Mouse (Mus musculus) thymus, adult 2 months (tissue): ENCODE measurements around the gene 4921507P07Rik.

Source experiments
- CTCF ChIP-seq: fragments of 200-500 bp; IDR thresholded peaks from 2 replicates; pipeline ENCODE4 v1.5.1; 2012; ENCODE audit warnings: mild to moderate bottlenecking, control low read depth, low read length, moderate library complexity, borderline replicate concordance; ENCODE audit not compliant: control insufficient read depth, poor library complexity, insufficient read depth; ENCODE audit errors: extremely low read depth
- POLR2A ChIP-seq: fragments of 200-500 bp; IDR thresholded peaks from 2 replicates; pipeline ENCODE4 v1.6.1; 2012; ENCODE audit warnings: mild to moderate bottlenecking, low read length, control low read depth, moderate library complexity; ENCODE audit not compliant: control insufficient read depth, poor library complexity, insufficient read depth; ENCODE audit errors: extremely low read depth

DNA sequence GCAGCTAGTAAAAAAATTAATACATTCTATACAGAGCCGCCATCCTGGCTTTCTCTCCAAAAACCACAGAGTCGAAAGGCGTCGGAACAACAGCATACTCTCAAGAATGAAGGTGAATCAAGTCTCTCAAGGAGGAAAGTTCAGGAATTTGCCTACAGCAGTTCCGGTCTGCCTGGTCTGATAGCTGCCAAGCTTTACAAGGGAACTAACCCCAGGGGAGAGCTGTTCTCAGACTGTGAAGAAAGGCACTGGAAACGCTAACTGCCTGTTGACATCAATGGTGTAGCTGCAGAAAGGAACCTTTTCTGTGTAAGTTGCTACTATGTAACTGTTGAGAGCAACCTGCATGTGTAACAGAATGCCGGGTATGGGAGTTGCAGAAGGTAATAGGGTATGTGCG is 64.5 kb downstream of the 4921507P07Rik start:
- TF ChIP-seq CTCF (no peak), POLR2A (no peak)
